Mouse (Mus musculus) embryonic facial prominence, embryonic 11.5 days (tissue): ENCODE measurements at regions not wholly inside any gene's neighbourhood (a gene's known extent, or its start where the extent isn't known, plus 50 kb on each side); places are given as distances from the start of the nearest gene placed in this dataset.

Experiments
- ATAC-seq: fragments of 200-750 bp; cut with Nextera tagmentation; replicated peaks from 2 replicates; pipeline ENCODE4 v1.8.0; 2017; ENCODE audit warnings: low read depth; ENCODE audit not compliant: insufficient number of reproducible peaks, low FRiP score, low TSS enrichment
- DNase-seq: peaks from one replicate; pipeline ENCODE4 v3.0.0-alpha.2; 2015; ENCODE audit warnings: low spot score
- H3K27ac ChIP-seq: fragments of 300-500 bp; sonication (generic); replicated peaks from 2 replicates; pipeline ENCODE4 v1.5.1; 2014; ENCODE audit warnings: mild to moderate bottlenecking, low read depth, low read length, control low read depth
- H3K27me3 ChIP-seq: fragments of 300-500 bp; sonication (generic); 2 replicates; pipeline ENCODE4 v1.6.1; 2014; ENCODE audit warnings: mild to moderate bottlenecking, low read length, moderate library complexity, mixed read lengths; ENCODE audit not compliant: control insufficient read depth, insufficient read depth
- H3K36me3 ChIP-seq: fragments of 300-500 bp; sonication (generic); replicated peaks from 2 replicates; pipeline ENCODE4 v1.6.1; 2014; ENCODE audit warnings: low read depth, mild to moderate bottlenecking, low read length, moderate library complexity, mixed read lengths; ENCODE audit not compliant: control insufficient read depth, insufficient read depth
- H3K4me1 ChIP-seq: fragments of 300-500 bp; sonication (generic); 2 replicates; pipeline ENCODE4 v1.6.1; 2014; ENCODE audit warnings: low read length, mixed read lengths; ENCODE audit not compliant: control insufficient read depth, insufficient read depth
- H3K4me2 ChIP-seq: fragments of 300-500 bp; sonication (generic); 2 replicates; pipeline ENCODE4 v1.6.1; 2014; ENCODE audit warnings: low read depth, mild to moderate bottlenecking, control low read depth, low read length, moderate library complexity
- H3K4me3 ChIP-seq: fragments of 300-500 bp; sonication (generic); 2 replicates; pipeline ENCODE4 v1.5.1; 2014; ENCODE audit warnings: low read depth, low read length, control low read depth
- H3K9ac ChIP-seq: fragments of 300-500 bp; sonication (generic); replicated peaks from 2 replicates; pipeline ENCODE4 v1.6.1; 2014; ENCODE audit warnings: mild to moderate bottlenecking, control low read depth, low read length
- H3K9me3 ChIP-seq: fragments of 300-500 bp; sonication (generic); replicated peaks from 2 replicates; pipeline ENCODE4 v1.6.1; 2016; ENCODE audit warnings: mild to moderate bottlenecking, low read length, inconsistent platforms, mixed read lengths; ENCODE audit not compliant: control insufficient read depth
- WGBS: fragments of 180-500 bp; shearing (Covaris S2); extraction: QIAGEN DNeasy Blood & Tissue Kit; methylation state at CpG from one replicate; pipeline ENCODE4 v1.1.7; 2014; 5-methylcytosine and 5-hydroxymethylcytosine counted together

- Histone ChIP-seq H3K27ac (no peak overlapping the region), H3K4me1 (no peaks in the 10 kb centered on the region), H3K9ac (no peak overlapping the region), H3K4me3 (no peak overlapping the region), H3K36me3 (no peaks in the 10 kb centered on the region), H3K9me3 (no peaks in the 10 kb centered on the region), H3K27me3 (no peaks in the 10 kb centered on the region), H3K4me2 (no peak overlapping the region)
- DNase-seq (no peak), ATAC-seq (no peak)
Observed at GRCm38 (mm10) chr1:124904373-124904772, 531.2 kb downstream of the Actr3 start.

GRCm38 (mm10) chr1:124871148-124871547, 564.4 kb downstream of the Actr3 start:
- ATAC-seq, result no peak
- Histone ChIP-seq H3K4me1 (no peaks in the 10 kb centered on the region), H3K36me3 (no peaks in the 10 kb centered on the region), H3K9me3 (no peaks in the 10 kb centered on the region), H3K27me3 (no peaks in the 10 kb centered on the region), H3K4me3 (no peak overlapping the region), H3K27ac (no peak overlapping the region), H3K9ac (no peak overlapping the region), H3K4me2 (no peak overlapping the region)
- no peak for DNase-seq
- WGBS, result 90% methylated on average over 3 of the region's 3 CpGs

- no peak overlapping the region for H3K4me2 ChIP-seq
- 78% methylated on average over 3 of the region's 3 CpGs for WGBS
- H3K36me3 ChIP-seq, result no peaks in the 10 kb centered on the region
- H3K4me3 ChIP-seq, result no peak overlapping the region
- no peaks in the 10 kb centered on the region for H3K9me3 ChIP-seq
- DNase-seq (no peak), ATAC-seq (no peak)
- H3K4me1 ChIP-seq, result no peaks in the 10 kb centered on the region
- H3K27ac ChIP-seq, result no peak overlapping the region
- H3K9ac ChIP-seq, result no peak overlapping the region
- H3K27me3 ChIP-seq, result no peaks in the 10 kb centered on the region
Observed at GRCm38 (mm10) chr1:124866248-124866647, 569.3 kb downstream of the Actr3 start.

GRCm38 (mm10) chr1:124845681-124846080, 589.8 kb downstream of the Actr3 start:
- H3K4me3 ChIP-seq, result no peak overlapping the region
- H3K36me3 ChIP-seq, result no peaks in the 10 kb centered on the region
- no peaks in the 10 kb centered on the region for H3K9me3 ChIP-seq
- 55% methylated on average over 6 of the region's 6 CpGs for WGBS
- H3K4me2 ChIP-seq, result no peak overlapping the region
- ATAC-seq (no peak), DNase-seq (peak; percentile 68)
- no peak overlapping the region for H3K9ac ChIP-seq
- no peak overlapping the region for H3K27ac ChIP-seq
- H3K27me3 ChIP-seq, result no peaks in the 10 kb centered on the region
- no peaks in the 10 kb centered on the region for H3K4me1 ChIP-seq

- Histone ChIP-seq H3K4me1 (no peaks in the 10 kb centered on the region), H3K36me3 (no peaks in the 10 kb centered on the region), H3K4me2 (no peak overlapping the region), H3K27ac (no peak overlapping the region), H3K9ac (no peak overlapping the region), H3K4me3 (no peak overlapping the region), H3K27me3 (no peaks in the 10 kb centered on the region), H3K9me3 (no peaks in the 10 kb centered on the region)
- WGBS, result 93% methylated on average over 7 of the region's 7 CpGs
- DNase-seq (no peak), ATAC-seq (no peak)
Observed at GRCm38 (mm10) chr1:124825717-124826116, 609.8 kb downstream of the Actr3 start.

- H3K4me3 ChIP-seq, result no peak overlapping the region
- no peaks in the 10 kb centered on the region for H3K36me3 ChIP-seq
- H3K9me3 ChIP-seq, result no peaks in the 10 kb centered on the region
- no peak overlapping the region for H3K27ac ChIP-seq
- DNase-seq, result no peak
- no peaks in the 10 kb centered on the region for H3K4me1 ChIP-seq
- no peak for ATAC-seq
- no peak overlapping the region for H3K9ac ChIP-seq
- no peak overlapping the region for H3K4me2 ChIP-seq
- 75% methylated on average over 2 of the region's 2 CpGs for WGBS
- H3K27me3 ChIP-seq, result no peaks in the 10 kb centered on the region
Observed at GRCm38 (mm10) chr1:124793026-124793425, 642.5 kb downstream of the Actr3 start.

- ATAC-seq, result no peak
- H3K36me3 ChIP-seq, result no peaks in the 10 kb centered on the region
Observed at GRCm38 (mm10) chr1:124790646-124791045, 644.9 kb downstream of the Actr3 start.

GRCm38 (mm10) chr1:124790130-124790529, 645.4 kb downstream of the Actr3 start:
- WGBS, result 88% methylated on average over 3 of the region's 3 CpGs
- Histone ChIP-seq H3K9ac (no peak overlapping the region), H3K9me3 (no peaks in the 10 kb centered on the region), H3K36me3 (no peaks in the 10 kb centered on the region), H3K4me1 (no peaks in the 10 kb centered on the region), H3K27ac (no peak overlapping the region), H3K4me2 (no peak overlapping the region), H3K27me3 (no peaks in the 10 kb centered on the region), H3K4me3 (no peak overlapping the region)
- no peak for DNase-seq
- ATAC-seq, result no peak

More at GRCm38 (mm10) chr1:124790646-124791045, 644.9 kb downstream of the Actr3 start:
- Histone ChIP-seq H3K9me3 (no peaks in the 10 kb centered on the region), H3K4me1 (no peaks in the 10 kb centered on the region), H3K27ac (no peak overlapping the region), H3K27me3 (no peaks in the 10 kb centered on the region), H3K4me2 (no peak overlapping the region), H3K9ac (no peak overlapping the region), H3K4me3 (no peak overlapping the region)
- WGBS, result 71% methylated on average over 2 of the region's 2 CpGs
- DNase-seq, result no peak
